Mouse (Mus musculus) frontal cortex, postnatal 14 days (tissue): Measurements from ENCODE around the gene Samd10.

ENCODE experiments used
- DNase-seq, 2 experiments: peaks; one replicate each; pipeline ENCODE4 v3.0.0; 2022; ENCODE audit warnings: low spot score in 2 of 2

The Samd10 gene

GRCm38 (mm10) chr2:181592231-181593041, 6.6 kb downstream of the Samd10 start, which contains the start of gene Zfp512b:
TSS of gene Zfp512b (minus strand) at chr2:181592803.
- DNase-seq: peak; percentile 54 to 62

DNA sequence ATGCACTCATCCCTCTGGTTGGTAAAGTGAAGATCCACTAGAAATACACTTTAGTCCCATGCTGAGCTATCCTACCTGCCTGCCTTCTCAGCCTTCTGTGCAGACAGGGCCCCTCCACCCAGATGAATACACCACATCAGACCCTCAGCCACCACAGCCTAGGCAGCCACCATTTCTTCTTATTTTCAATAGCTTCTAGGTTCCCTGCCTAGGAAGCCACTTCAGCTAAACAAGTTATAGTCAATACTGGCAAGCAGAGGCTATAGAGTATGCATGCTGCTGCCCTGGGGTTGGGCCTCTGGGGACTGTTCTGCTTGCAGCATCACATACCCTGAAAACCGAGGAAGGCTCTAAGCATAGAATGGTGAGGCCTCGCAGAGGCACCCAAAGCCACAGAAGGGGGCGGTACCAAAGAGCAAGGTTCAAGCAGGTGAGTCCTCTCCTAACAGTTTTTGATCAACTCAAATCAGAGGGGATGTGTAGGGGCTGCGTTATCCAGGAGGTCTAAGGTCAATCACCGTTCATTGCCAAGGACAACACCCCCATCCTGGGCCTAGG, 7.4 kb downstream of the Samd10 start, which contains the start of gene Prpf6:
TSS of gene Prpf6 (plus strand) at position 341 of the 558 bp plus-strand sequence.
- peak in 1 of 2 experiments; percentile 13 for DNase-seq

- DNase-seq: no peak
Measured at GRCm38 (mm10) chr2:181590471-181590870, 8.5 kb downstream of the Samd10 start.

- peak in 1 of 2 experiments; percentile 10 for DNase-seq
Measured at GRCm38 (mm10) chr2:181589732-181590105, 9.3 kb downstream of the Samd10 start.

- peak in 1 of 2 experiments; percentile 4 for DNase-seq
Measured at GRCm38 (mm10) chr2:181589011-181589731, 9.8 kb downstream of the Samd10 start.

- DNase-seq: peak in 1 of 2 experiments; percentile 12
Measured at GRCm38 (mm10) chr2:181588229-181588780, 10.7 kb downstream of the Samd10 start.

- DNase-seq: peak in 1 of 2 experiments; percentile 5
Measured at GRCm38 (mm10) chr2:181587796-181588195, 11.2 kb downstream of the Samd10 start.

DNA sequence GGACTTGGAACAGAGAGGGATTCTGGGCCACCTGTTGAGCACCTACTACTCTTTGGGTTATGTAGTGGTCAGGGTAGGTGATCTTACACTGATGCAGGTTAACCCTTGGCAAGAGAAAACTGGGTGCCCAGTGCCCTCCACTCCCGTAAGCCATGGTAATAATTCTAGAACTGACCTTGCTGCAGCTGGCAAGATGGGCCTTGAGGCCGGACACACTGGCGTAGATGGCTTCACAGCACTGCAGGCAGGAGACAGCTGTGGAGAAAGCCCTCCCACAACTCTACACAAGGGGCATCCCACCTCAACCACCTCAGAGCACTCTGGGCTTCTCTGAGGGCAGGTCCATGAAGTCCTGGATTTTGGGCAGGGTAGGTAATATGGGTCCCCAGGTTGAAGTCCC, 12.9 kb downstream of the Samd10 start:
- DNase-seq: no peak

- no peak for DNase-seq
Measured at GRCm38 (mm10) chr2:181585506-181585905, 13.5 kb downstream of the Samd10 start.

- peak in 1 of 2 experiments; percentile 6 for DNase-seq
Measured at GRCm38 (mm10) chr2:181584411-181584942, 14.5 kb downstream of the Samd10 start, which contains the start of gene Uckl1. TSS of gene Uckl1 (minus strand) at chr2:181584892.

DNA sequence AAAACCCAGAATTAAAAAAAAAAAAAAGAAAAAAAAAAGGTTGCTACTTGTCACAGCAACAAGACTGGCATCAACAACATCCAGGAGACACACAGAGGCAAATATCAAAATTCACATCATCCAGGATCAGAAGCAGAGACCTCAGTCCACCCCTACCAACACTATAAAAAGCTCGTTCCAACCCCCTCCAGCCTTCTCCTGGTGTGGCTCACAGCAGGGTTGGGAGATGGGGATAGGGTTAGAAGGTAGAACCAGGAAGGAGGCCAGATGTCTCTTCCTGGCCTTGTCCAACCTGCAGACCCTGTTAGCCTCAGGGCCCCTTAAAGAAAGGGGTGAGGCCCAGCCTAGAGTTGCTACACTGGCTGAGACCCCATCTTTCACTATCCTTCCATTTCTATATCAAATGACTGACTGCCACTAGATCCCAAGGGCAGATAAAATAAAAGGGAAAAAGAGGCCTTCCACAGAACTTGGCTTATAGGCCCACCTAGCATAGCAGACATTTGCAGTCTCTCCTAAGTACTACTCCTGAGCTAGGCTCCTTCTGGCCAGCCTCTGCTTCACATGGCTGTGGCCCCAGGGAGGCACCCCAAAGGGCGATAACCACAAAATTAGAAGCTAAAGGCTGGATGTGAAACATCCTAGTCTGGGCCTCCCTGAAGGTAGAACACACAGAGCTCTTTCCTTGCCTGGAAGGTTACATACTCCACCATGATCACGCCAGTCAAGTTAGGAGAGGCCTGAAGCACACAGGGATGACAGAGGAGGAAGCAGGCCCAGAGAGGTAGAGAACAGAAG, 15.4 kb downstream of the Samd10 start:
- DNase-seq: no peak

- peak in 1 of 2 experiments; percentile 5 for DNase-seq
Measured at GRCm38 (mm10) chr2:181582939-181583338, 16.1 kb downstream of the Samd10 start.

DNA sequence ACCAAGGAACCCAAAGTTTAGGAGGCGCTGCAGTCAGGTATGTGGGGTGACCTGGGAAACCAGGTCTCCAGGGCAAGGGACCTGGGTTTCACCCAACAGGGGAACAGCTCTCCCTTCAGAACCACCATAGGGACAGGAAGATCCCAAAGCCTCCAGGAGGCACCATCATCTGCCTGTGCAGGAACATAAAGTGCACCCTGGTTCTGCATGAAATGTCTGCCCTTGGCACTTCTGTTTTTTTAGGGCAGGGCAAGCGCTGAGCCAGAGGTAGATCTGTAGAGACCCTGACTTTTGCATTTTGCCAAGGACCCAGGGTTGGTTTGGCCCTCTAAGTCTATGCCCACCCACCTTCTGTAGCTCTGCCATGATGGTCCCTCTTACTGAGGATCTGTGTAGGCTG, 16.7 kb downstream of the Samd10 start:
- DNase-seq: peak in 1 of 2 experiments; percentile 13

DNA sequence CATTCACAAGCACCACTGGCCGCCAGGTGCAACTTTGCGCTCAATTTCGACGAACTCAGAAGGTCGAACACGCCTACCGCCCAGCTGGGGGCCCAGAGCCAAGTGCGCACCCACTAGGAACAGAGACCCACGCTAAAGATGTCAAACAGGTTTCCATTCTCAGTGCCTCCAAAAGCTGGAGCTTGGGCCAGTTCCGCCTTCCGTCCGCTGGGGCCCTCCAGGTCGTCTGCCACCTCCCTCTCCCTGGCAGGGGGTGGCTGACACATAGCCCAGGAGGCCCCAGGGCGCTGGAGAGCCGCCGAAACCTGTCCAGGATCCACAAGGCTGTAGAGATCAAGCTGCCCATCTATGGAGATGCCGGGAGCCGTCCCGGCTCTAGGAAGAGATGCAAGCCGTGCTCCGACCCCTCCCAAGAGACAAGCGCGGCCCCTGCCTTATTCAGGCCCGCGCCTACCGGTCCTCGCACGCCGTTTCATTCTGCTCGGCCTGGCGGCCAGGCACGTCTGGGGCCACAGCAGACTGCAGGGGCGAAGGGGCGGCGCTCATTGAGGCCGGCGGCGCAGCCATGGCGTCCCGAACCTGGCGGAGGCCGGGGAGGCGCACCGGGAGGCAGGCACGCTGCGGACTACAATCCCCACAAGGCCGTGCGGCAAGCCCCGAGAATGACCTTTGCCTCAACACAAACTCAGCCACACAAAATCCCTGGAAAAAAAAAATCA, 17.5 kb downstream of the Samd10 start:
- DNase-seq: peak; percentile 73 to 77

DNA sequence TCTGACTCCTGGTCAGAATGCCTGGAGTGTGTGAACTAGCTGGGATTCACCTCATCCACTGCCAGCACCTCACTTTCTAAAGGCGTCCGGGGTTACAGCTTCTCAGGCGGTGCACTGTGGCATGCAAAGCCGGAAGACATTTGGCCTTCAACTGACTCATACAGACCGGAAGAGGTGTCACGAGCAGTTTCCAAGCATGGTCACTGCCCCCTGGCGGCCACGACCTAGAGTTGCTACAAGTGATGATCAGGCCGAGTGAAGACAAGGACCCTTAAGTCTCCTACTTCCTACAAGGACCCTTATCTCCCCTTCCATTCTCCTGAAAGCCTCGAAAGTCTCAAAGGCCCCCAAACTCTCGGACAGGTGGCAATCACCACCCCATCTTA, 18.0 kb downstream of the Samd10 start:
- DNase-seq: peak; percentile 69 to 70

DNA sequence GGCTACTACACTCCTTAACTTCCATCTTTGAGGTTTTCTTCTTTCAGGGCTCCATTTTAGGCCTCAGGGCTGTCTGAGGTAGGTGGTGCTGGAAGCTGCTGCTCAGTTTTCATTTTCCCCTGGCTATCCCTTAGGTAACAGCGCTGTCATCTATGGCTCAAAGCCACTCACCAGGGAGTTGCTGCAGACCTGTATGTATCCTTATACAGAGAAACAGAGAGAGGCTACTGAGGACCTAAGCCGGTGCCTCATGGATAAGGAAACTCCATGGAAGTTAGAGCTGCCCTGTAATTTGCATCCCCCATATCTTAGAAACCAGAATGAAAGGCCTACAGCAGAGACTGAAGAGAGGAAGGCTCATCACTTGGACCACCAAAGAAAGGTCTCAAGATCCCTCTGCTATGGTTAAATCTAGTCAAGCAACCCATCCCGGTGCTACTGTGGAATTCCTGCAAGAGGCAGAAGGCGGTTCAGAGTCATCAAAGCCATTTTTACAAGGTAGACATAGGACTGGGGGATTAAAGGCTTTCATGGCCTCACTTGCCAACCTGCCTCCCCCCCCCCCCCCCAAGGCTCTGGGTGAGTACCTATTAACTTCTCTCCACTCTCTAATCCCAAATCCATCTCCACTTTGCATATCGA, 18.8 kb downstream of the Samd10 start:
- no peak for DNase-seq

DNA sequence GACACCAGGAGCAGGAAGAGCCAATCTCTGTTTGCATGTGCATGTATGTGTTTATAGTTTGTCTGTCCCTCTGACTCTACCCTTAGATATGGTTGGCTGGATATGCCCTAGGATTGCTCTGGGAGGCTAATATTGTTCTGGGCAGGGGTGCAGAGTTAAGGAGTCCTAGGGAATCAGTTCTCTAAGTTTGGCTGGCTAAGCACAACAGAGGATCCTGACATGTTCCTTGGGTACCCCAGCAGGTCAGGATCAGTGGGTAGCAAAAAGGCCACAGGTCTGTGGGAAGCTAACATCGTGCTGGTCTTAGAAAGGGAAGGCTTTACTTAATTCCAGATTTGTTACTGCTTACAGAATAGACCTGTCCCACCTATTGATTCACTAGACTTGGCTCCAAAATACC, 19.3 kb downstream of the Samd10 start:
- DNase-seq: no peak

DNA sequence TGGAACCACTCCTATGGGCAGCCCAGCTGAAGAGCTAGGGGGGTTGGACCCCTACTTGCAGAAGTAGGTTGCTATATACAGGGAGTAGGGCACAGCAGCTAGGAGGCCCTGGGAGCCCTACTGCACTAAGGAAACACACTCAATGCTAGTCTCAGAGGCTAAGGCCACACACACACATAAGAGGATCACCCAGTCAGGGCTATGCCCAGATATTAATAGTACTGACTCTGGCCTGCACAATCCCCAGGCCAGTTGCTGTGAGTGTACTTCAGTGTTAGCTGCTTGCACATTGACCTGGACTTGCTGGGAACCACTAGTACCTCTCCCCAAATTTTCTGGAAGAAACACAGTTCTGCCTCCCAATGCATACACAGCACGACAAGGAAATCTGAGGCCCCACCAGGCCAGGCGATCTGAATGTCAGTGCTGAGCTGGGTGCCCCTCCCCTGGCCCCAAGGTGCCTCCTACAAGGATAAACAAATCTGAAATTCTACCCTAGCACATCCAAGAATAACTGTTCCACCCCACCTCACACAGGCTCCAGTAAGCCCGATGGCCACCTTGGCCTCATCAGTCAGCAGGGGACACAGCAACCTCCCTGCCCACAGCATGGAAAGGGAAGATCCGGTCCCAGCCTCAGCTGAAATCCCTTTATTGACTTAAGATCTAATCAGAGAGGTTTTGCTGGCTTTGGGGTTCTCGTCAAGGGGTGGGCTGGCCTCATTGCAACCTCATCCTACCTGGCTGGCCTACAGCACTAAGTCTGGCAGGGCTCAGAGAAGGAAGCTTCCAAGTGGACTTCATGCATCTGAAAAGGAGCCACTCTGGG, 20.0 kb downstream of the Samd10 start:
- peak in 1 of 2 experiments; percentile 10 for DNase-seq
